Mouse (Mus musculus): Measurements from ENCODE around the gene Tmem30b. TPM values are rescaled to one million over a fixed set of nuclear protein-coding genes. Genes with fewer than 3 reads are reported as not detected.
"Not testable (repeated sequence)": the region's sequence is repeated elsewhere in the genome, so short reads cannot be mapped to it uniquely, and the experiment has no call there.

Tmem30b gene
- polyA plus RNA-seq, 1 experiment from 2014 or later, result 2.0 TPM

- H3K4me2 ChIP-seq (replicated peaks), result peak overlapping the region; percentile 91
- peaks cover 53% of the 10 kb centered on the region for H3K27me3 ChIP-seq
- 4% methylated on average over 33 of the region's 33 CpGs for WGBS
- no peak overlapping the region; the same call in 1 of the 2 replicates for H3K27ac ChIP-seq (replicated peaks)
- peak overlapping the region; percentile 71 for H3K9ac ChIP-seq (replicated peaks)
- no peaks in the 10 kb centered on the region for H3K9me3 ChIP-seq
- H3K4me1 ChIP-seq, result peaks cover 15% of the 10 kb centered on the region
- ATAC-seq (ENCODE audit: low FRiP score, low read depth), result peak; percentile 32
- no peaks in the 10 kb centered on the region for H3K36me3 ChIP-seq
- H3K4me3 ChIP-seq, result peak overlapping the region; percentile 69
These were observed 37.8 kb upstream of the Tmem30b start for GRCm38 (mm10) chr12:73583813-73584609.

GRCm38 (mm10) chr12:73583318-73583717 is 37.1 kb upstream of the Tmem30b start:
- Histone ChIP-seq H3K9ac (replicated peaks) (no peak overlapping the region), H3K4me3 (no peak overlapping the region), H3K36me3 (no peaks in the 10 kb centered on the region), H3K9me3 (no peaks in the 10 kb centered on the region), H3K4me1 (peaks cover 15% of the 10 kb centered on the region), H3K27ac (replicated peaks) (no peak overlapping the region), H3K4me2 (replicated peaks) (no peak overlapping the region), H3K27me3 (peaks cover 53% of the 10 kb centered on the region)
- ATAC-seq (ENCODE audit: low FRiP score, low read depth), result no peak
- 74% methylated on average over 9 of the region's 9 CpGs for WGBS

- Histone ChIP-seq H3K9ac (replicated peaks) (no peak overlapping the region), H3K4me1 (peaks cover 10% of the 10 kb centered on the region), H3K9me3 (no peaks in the 10 kb centered on the region), H3K4me3 (no peak overlapping the region), H3K27me3 (peaks cover 45% of the 10 kb centered on the region), H3K27ac (replicated peaks) (no peak overlapping the region), H3K36me3 (no peaks in the 10 kb centered on the region), H3K4me2 (replicated peaks) (no peak overlapping the region)
- ATAC-seq (ENCODE audit: low FRiP score, low read depth), result no peak
- 81% methylated on average over 7 of the region's 7 CpGs for WGBS
These were observed 34.6 kb upstream of the Tmem30b start for GRCm38 (mm10) chr12:73580811-73581210.

- Histone ChIP-seq H3K4me3 (no peak overlapping the region), H3K4me2 (replicated peaks) (no peak overlapping the region), H3K36me3 (no peaks in the 10 kb centered on the region), H3K4me1 (no peaks in the 10 kb centered on the region), H3K9me3 (no peaks in the 10 kb centered on the region), H3K27me3 (peaks cover 19% of the 10 kb centered on the region), H3K9ac (replicated peaks) (no peak overlapping the region), H3K27ac (replicated peaks) (no peak overlapping the region)
- ATAC-seq (ENCODE audit: low FRiP score, low read depth), result no peak
- WGBS, result 81% methylated on average over 6 of the region's 6 CpGs
These were observed 31.9 kb upstream of the Tmem30b start for GRCm38 (mm10) chr12:73578141-73578540.

- H3K27me3 ChIP-seq, result peaks cover 5% of the 10 kb centered on the region
- no peak overlapping the region for H3K27ac ChIP-seq (replicated peaks)
- H3K9ac ChIP-seq (replicated peaks), result no peak overlapping the region
- H3K4me3 ChIP-seq, result no peak overlapping the region
- no peaks in the 10 kb centered on the region for H3K4me1 ChIP-seq
- no peak overlapping the region for H3K4me2 ChIP-seq (replicated peaks)
- WGBS, result 78% methylated on average over 15 of the region's 15 CpGs
- H3K9me3 ChIP-seq, result no peaks in the 10 kb centered on the region
- no peak for ATAC-seq (ENCODE audit: low FRiP score, low read depth)
- H3K36me3 ChIP-seq, result no peaks in the 10 kb centered on the region
These were observed 28.4 kb upstream of the Tmem30b start for GRCm38 (mm10) chr12:73574632-73575031.

- peaks cover 8% of the 10 kb centered on the region; the same call in 1 of the 2 replicates for H3K4me1 ChIP-seq
- peak overlapping the region; percentile 54 for H3K4me2 ChIP-seq (replicated peaks)
- H3K9ac ChIP-seq (replicated peaks), result peak overlapping the region; percentile 37; the same call in 1 of the 2 replicates
- 60% methylated on average over 11 of the region's 11 CpGs for WGBS
- H3K4me3 ChIP-seq, result peak overlapping the region; percentile 32; the same call in 1 of the 2 replicates
- ATAC-seq (ENCODE audit: low FRiP score, low read depth), result no peak
- H3K27me3 ChIP-seq, result peaks cover 9% of the 10 kb centered on the region; the same call in 1 of the 2 replicates
- no peaks in the 10 kb centered on the region for H3K9me3 ChIP-seq
- no peak overlapping the region for H3K27ac ChIP-seq (replicated peaks)
- H3K36me3 ChIP-seq, result no peaks in the 10 kb centered on the region
These were observed 19.4 kb upstream of the Tmem30b start for GRCm38 (mm10) chr12:73565620-73565969.

GRCm38 (mm10) chr12:73564795-73565619 is 18.8 kb upstream of the Tmem30b start:
- H3K4me3 ChIP-seq, result peak overlapping the region; percentile 32
- 23% methylated on average over 21 of the region's 21 CpGs for WGBS
- peak overlapping the region; percentile 37; the same call in 1 of the 2 replicates for H3K9ac ChIP-seq (replicated peaks)
- 0 out of 2 replicates have a peak, but pooled peaks have one; percentile 41 for ATAC-seq (ENCODE audit: low FRiP score, low read depth)
- H3K27ac ChIP-seq (replicated peaks), result no peak overlapping the region
- H3K4me1 ChIP-seq, result peaks cover 8% of the 10 kb centered on the region; the same call in 1 of the 2 replicates
- peak overlapping the region; percentile 54 for H3K4me2 ChIP-seq (replicated peaks)
- H3K36me3 ChIP-seq, result no peaks in the 10 kb centered on the region
- peaks cover 9% of the 10 kb centered on the region; the same call in 1 of the 2 replicates for H3K27me3 ChIP-seq
- no peaks in the 10 kb centered on the region for H3K9me3 ChIP-seq

GRCm38 (mm10) chr12:73564176-73564575 is 18.0 kb upstream of the Tmem30b start:
- Histone ChIP-seq H3K4me1 (peaks cover 8% of the 10 kb centered on the region; the same call in 1 of the 2 replicates), H3K9ac (replicated peaks) (no peak overlapping the region), H3K9me3 (no peaks in the 10 kb centered on the region), H3K36me3 (no peaks in the 10 kb centered on the region), H3K4me2 (replicated peaks) (0 out of 2 replicates have a peak overlapping the region, but pooled peaks have one; percentile 13), H3K27me3 (peaks cover 9% of the 10 kb centered on the region; the same call in 1 of the 2 replicates), H3K27ac (replicated peaks) (no peak overlapping the region), H3K4me3 (no peak overlapping the region)
- 13% methylated on average over 10 of the region's 10 CpGs for WGBS
- peak; percentile 56; the same call in 1 of the 2 replicates for ATAC-seq (ENCODE audit: low FRiP score, low read depth)

- 88% methylated on average over 6 of the region's 6 CpGs for WGBS
- not testable (repeated sequence) for H3K4me2 ChIP-seq (replicated peaks); ATAC-seq (ENCODE audit: low FRiP score, low read depth); H3K27me3 ChIP-seq; H3K9ac ChIP-seq (replicated peaks); H3K4me3 ChIP-seq; H3K27ac ChIP-seq (replicated peaks); H3K9me3 ChIP-seq; H3K36me3 ChIP-seq; H3K4me1 ChIP-seq
These were observed 16.9 kb upstream of the Tmem30b start for GRCm38 (mm10) chr12:73563122-73563521.

- Histone ChIP-seq H3K4me3 (no peak overlapping the region), H3K36me3 (no peaks in the 10 kb centered on the region), H3K27ac (replicated peaks) (no peak overlapping the region), H3K9ac (replicated peaks) (no peak overlapping the region), H3K4me1 (0 out of 2 replicates have a peak, but pooled peaks cover 3% of the 10 kb centered on the region), H3K9me3 (no peaks in the 10 kb centered on the region), H3K4me2 (replicated peaks) (no peak overlapping the region), H3K27me3 (no peaks in the 10 kb centered on the region)
- WGBS, result 49% methylated on average over 7 of the region's 7 CpGs
- no peak for ATAC-seq (ENCODE audit: low FRiP score, low read depth)
These were observed 13.9 kb upstream of the Tmem30b start for GRCm38 (mm10) chr12:73560091-73560490.

GRCm38 (mm10) chr12:73558525-73559195 is 12.5 kb upstream of the Tmem30b start:
- no peak for ATAC-seq (ENCODE audit: low FRiP score, low read depth)
- H3K9ac ChIP-seq (replicated peaks), result no peak overlapping the region
- H3K36me3 ChIP-seq, result no peaks in the 10 kb centered on the region
- no peak overlapping the region for H3K4me3 ChIP-seq
- no peak overlapping the region for H3K4me2 ChIP-seq (replicated peaks)
- no peaks in the 10 kb centered on the region for H3K9me3 ChIP-seq
- no peaks in the 10 kb centered on the region for H3K4me1 ChIP-seq
- WGBS, result 88% methylated on average over 20 of the region's 20 CpGs
- H3K27ac ChIP-seq (replicated peaks), result no peak overlapping the region
- no peaks in the 10 kb centered on the region for H3K27me3 ChIP-seq

All from midbrain, embryonic 12.5 days (tissue).